Mouse (Mus musculus) hindbrain, embryonic 16.5 days (tissue): ENCODE measurements at regions not wholly inside any gene's neighbourhood (a gene's known extent, or its start where the extent isn't known, plus 50 kb on each side); places are given as distances from the start of the nearest gene placed in this dataset.

Experiments
- ATAC-seq: fragments of 200-750 bp; cut with Nextera tagmentation; 2 replicates; pipeline ENCODE4 v1.8.0; 2017; ENCODE audit warnings: moderate TSS enrichment, moderate library complexity
- H3K27ac ChIP-seq: fragments of 300-500 bp; sonication (generic); 2 replicates; pipeline ENCODE4 v1.5.1; 2014; ENCODE audit warnings: low read depth, mild to moderate bottlenecking, control low read depth, low read length, moderate library complexity
- H3K27me3 ChIP-seq: fragments of 300-500 bp; sonication (generic); replicated peaks from 2 replicates; pipeline ENCODE4 v1.6.1; 2014; ENCODE audit warnings: low read length; ENCODE audit not compliant: control insufficient read depth, insufficient read depth
- H3K36me3 ChIP-seq: fragments of 300-500 bp; sonication (generic); 2 replicates; pipeline ENCODE4 v1.6.1; 2014; ENCODE audit warnings: mild to moderate bottlenecking, low read length, moderate library complexity, mixed read lengths; ENCODE audit not compliant: control insufficient read depth, insufficient read depth
- H3K4me1 ChIP-seq: fragments of 300-500 bp; sonication (generic); 2 replicates; pipeline ENCODE4 v1.6.1; 2014; ENCODE audit warnings: low read depth, low read length; ENCODE audit not compliant: control insufficient read depth, insufficient read depth
- H3K4me2 ChIP-seq: fragments of 300-500 bp; sonication (generic); 2 replicates; pipeline ENCODE4 v1.6.1; 2014; ENCODE audit warnings: mild to moderate bottlenecking, low read length, control low read depth, moderate library complexity
- H3K4me3 ChIP-seq: fragments of 300-500 bp; sonication (generic); 2 replicates; pipeline ENCODE4 v1.5.1; 2014; ENCODE audit warnings: mild to moderate bottlenecking, low read length, control low read depth, moderate library complexity
- H3K9ac ChIP-seq: fragments of 300-500 bp; sonication (generic); 2 replicates; pipeline ENCODE4 v1.6.1; 2014; ENCODE audit warnings: low read depth, mild to moderate bottlenecking, control low read depth, low read length, moderate library complexity
- H3K9me3 ChIP-seq: fragments of 300-500 bp; sonication (generic); 2 replicates; pipeline ENCODE4 v1.6.1; 2014; ENCODE audit warnings: mild to moderate bottlenecking, low read length, moderate library complexity; ENCODE audit not compliant: control insufficient read depth
- whole genome bisulfite sequencing: fragments of 180-500 bp; shearing (Covaris S2); extraction: QIAGEN DNeasy Blood & Tissue Kit; methylation state at CpG from one replicate; pipeline ENCODE4 v1.1.7; 2014; 5-methylcytosine and 5-hydroxymethylcytosine counted together

- Histone ChIP-seq H3K27me3 (no peaks in the 10 kb centered on the region), H3K9me3 (no peaks in the 10 kb centered on the region), H3K36me3 (no peaks in the 10 kb centered on the region), H3K4me3 (no peak overlapping the region), H3K27ac (no peak overlapping the region), H3K9ac (no peak overlapping the region), H3K4me1 (no peaks in the 10 kb centered on the region), H3K4me2 (no peak overlapping the region)
- no peak for ATAC-seq
- WGBS: 72% methylated on average over 9 of the region's 9 CpGs
Measured at GRCm38 (mm10) chr19:56202481-56203130, 84.3 kb upstream of the Habp2 start.

GRCm38 (mm10) chr19:56218536-56218935, 68.4 kb upstream of the Habp2 start:
- no peak overlapping the region for H3K4me3 ChIP-seq
- H3K27me3 ChIP-seq: no peaks in the 10 kb centered on the region
- no peaks in the 10 kb centered on the region for H3K9me3 ChIP-seq
- peaks cover 3% of the 10 kb centered on the region; the same call in 1 of the 2 replicates for H3K4me1 ChIP-seq
- H3K9ac ChIP-seq: no peak overlapping the region
- H3K4me2 ChIP-seq: no peak overlapping the region
- no peak overlapping the region for H3K27ac ChIP-seq
- 88% methylated on average over 6 of the region's 6 CpGs for WGBS
- H3K36me3 ChIP-seq: no peaks in the 10 kb centered on the region
- no peak for ATAC-seq

GRCm38 (mm10) chr19:56220724-56221407, 66.1 kb upstream of the Habp2 start:
- Histone ChIP-seq H3K4me2 (peak overlapping the region; percentile 9; the same call in 1 of the 2 replicates), H3K4me3 (no peak overlapping the region), H3K9ac (no peak overlapping the region), H3K9me3 (no peaks in the 10 kb centered on the region), H3K27me3 (no peaks in the 10 kb centered on the region), H3K36me3 (no peaks in the 10 kb centered on the region), H3K27ac (no peak overlapping the region), H3K4me1 (peaks cover 3% of the 10 kb centered on the region; the same call in 1 of the 2 replicates)
- no peak for ATAC-seq
- 44% methylated on average over 15 of the region's 15 CpGs for WGBS

GRCm38 (mm10) chr19:56222496-56222895, 64.4 kb upstream of the Habp2 start:
- 84% methylated on average over 4 of the region's 4 CpGs for WGBS
- no peak for ATAC-seq
- Histone ChIP-seq H3K36me3 (no peaks in the 10 kb centered on the region), H3K27me3 (no peaks in the 10 kb centered on the region), H3K9ac (no peak overlapping the region), H3K4me1 (peaks cover 3% of the 10 kb centered on the region; the same call in 1 of the 2 replicates), H3K4me3 (no peak overlapping the region), H3K27ac (no peak overlapping the region), H3K9me3 (no peaks in the 10 kb centered on the region), H3K4me2 (no peak overlapping the region)

GRCm38 (mm10) chr19:56225039-56225438, 61.9 kb upstream of the Habp2 start:
- ATAC-seq: no peak
- H3K36me3 ChIP-seq: no peaks in the 10 kb centered on the region
- WGBS: 55% methylated on average over 7 of the region's 7 CpGs

GRCm38 (mm10) chr19:56225518-56225917, 61.4 kb upstream of the Habp2 start:
- no peaks in the 10 kb centered on the region for H3K36me3 ChIP-seq
- H3K4me3 ChIP-seq: no peak overlapping the region
- no peak for ATAC-seq
- no peak overlapping the region for H3K4me2 ChIP-seq
- no peaks in the 10 kb centered on the region for H3K27me3 ChIP-seq
- no peak overlapping the region for H3K9ac ChIP-seq
- peaks cover 3% of the 10 kb centered on the region; the same call in 1 of the 2 replicates for H3K4me1 ChIP-seq
- H3K9me3 ChIP-seq: no peaks in the 10 kb centered on the region
- H3K27ac ChIP-seq: no peak overlapping the region
- WGBS: 91% methylated on average over 3 of the region's 3 CpGs

More at GRCm38 (mm10) chr19:56225039-56225438, 61.9 kb upstream of the Habp2 start:
- Histone ChIP-seq H3K9ac (0 out of 2 replicates have a peak overlapping the region, but pooled peaks have one; percentile 29), H3K4me1 (peaks cover 3% of the 10 kb centered on the region; the same call in 1 of the 2 replicates), H3K27ac (no peak overlapping the region), H3K4me3 (no peak overlapping the region), H3K27me3 (no peaks in the 10 kb centered on the region), H3K4me2 (no peak overlapping the region), H3K9me3 (no peaks in the 10 kb centered on the region)

- no peaks in the 10 kb centered on the region for H3K9me3 ChIP-seq
- no peak overlapping the region for H3K4me2 ChIP-seq
- H3K27ac ChIP-seq: no peak overlapping the region
- H3K4me1 ChIP-seq: peaks cover 3% of the 10 kb centered on the region; the same call in 1 of the 2 replicates
- H3K27me3 ChIP-seq: 0 out of 2 replicates have a peak, but pooled peaks cover 2% of the 10 kb centered on the region
- H3K4me3 ChIP-seq: no peak overlapping the region
- no peaks in the 10 kb centered on the region for H3K36me3 ChIP-seq
- H3K9ac ChIP-seq: no peak overlapping the region
- ATAC-seq: no peak
Measured at GRCm38 (mm10) chr19:56228586-56228985, 58.4 kb upstream of the Habp2 start.

GRCm38 (mm10) chr19:56231430-56231829, 55.5 kb upstream of the Habp2 start:
- Histone ChIP-seq H3K27me3 (0 out of 2 replicates have a peak, but pooled peaks cover 2% of the 10 kb centered on the region), H3K27ac (no peak overlapping the region), H3K9me3 (no peaks in the 10 kb centered on the region), H3K36me3 (no peaks in the 10 kb centered on the region), H3K9ac (no peak overlapping the region), H3K4me3 (no peak overlapping the region), H3K4me1 (peaks cover 3% of the 10 kb centered on the region; the same call in 1 of the 2 replicates), H3K4me2 (peak overlapping the region; percentile 35)
- ATAC-seq: no peak
- WGBS: 46% methylated on average over 8 of the region's 8 CpGs

- WGBS: 25% methylated on average over 9 of the region's 9 CpGs
- Histone ChIP-seq H3K4me2 (peak overlapping the region; percentile 35), H3K9me3 (no peaks in the 10 kb centered on the region), H3K9ac (no peak overlapping the region), H3K36me3 (no peaks in the 10 kb centered on the region), H3K27me3 (0 out of 2 replicates have a peak, but pooled peaks cover 2% of the 10 kb centered on the region), H3K4me1 (peaks cover 3% of the 10 kb centered on the region; the same call in 1 of the 2 replicates), H3K4me3 (no peak overlapping the region), H3K27ac (no peak overlapping the region)
- no peak for ATAC-seq
Measured at GRCm38 (mm10) chr19:56231849-56232248, 55.1 kb upstream of the Habp2 start.
